Mouse (Mus musculus): ENCODE data around the gene Sept3.

DNA sequence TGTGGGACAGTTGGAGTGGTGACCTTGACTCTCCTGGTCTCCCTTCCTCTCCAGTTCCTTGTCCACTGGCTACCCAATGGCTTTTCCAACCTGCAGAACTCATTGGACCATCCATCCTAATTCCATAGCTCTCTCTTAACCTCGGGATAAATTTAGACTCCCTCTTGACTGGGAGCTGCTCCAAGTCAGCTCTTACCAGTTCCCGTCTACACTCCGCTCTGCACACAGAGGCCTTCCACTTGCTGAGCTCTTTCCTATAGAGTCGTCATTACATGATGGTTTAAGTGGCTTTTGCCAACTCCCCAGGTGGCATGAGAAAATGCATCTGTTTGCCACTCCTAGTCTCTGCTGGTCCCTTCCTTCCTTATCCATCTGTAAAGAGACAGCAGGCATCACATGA lies 5.9 kb downstream of the Sept3 start:
- TF ChIP-seq POLR2A (IDR thresholded peaks at IDR 0.05; ENCODE audit: control insufficient read depth, low read depth, low read length) (no peak), CTCF (IDR thresholded peaks at IDR 0.05; ENCODE audit: control insufficient read depth, insufficient read depth, insufficient replicate concordance, low read depth, low read length) (no peak)

All from testis, adult 2 months (tissue).